Mouse (Mus musculus) T-helper 2 cell (primary cell): ENCODE measurements at regions not wholly inside any gene's neighbourhood (a gene's known extent, or its start where the extent isn't known, plus 50 kb on each side); places are given as distances from the start of the nearest gene placed in this dataset.
"Not testable (repeated sequence)": the region's sequence is repeated elsewhere in the genome, so short reads cannot be mapped to it uniquely, and the experiment has no call there.

ENCODE experiments used
- in situ Hi-C: fragments of 300-600 bp; cut with MboI, MseI; formaldehyde crosslinking; loops from one replicate; pipeline ENCODE4 v1.15.1; 2025; ENCODE audit warnings: high pct_unique_total_duplicates

GRCm38 (mm10) chr5:17176771-17177170, 196.2 kb upstream of the Speer4f2 start:
- in situ Hi-C loops = no loop called here

DNA sequence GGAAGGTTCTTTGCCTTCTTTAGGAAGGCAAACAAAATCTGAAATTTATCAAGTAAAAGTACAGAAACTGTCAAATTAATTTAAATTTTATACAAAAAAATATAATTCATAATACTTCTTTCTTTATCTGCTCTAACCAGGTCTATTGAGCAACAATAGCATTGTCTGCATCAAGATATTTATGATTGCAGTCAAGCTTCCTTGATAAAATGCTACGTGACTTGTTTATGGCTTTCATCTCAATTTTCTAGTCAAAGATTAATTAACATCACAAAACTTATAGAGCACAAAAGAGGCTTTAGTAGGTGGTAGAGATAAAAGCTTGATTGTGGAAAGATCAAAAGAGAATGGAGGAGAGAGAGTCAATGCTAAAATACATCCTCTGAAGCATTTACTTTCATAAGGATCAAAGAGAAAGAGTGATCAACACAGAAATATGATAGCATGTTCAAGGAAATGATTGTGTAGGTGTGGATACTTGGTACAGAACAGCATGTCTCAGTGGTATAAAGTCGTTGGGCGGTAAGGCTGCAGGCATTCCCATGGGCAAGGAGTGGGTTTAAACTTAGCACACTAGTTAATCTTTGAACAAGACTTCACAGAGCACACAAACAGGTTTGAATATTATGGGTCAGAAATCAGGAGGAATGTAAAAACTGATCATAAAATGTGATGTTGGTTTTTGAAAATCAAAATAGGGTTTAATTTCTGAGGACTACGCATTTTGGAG, 164.3 kb upstream of the Speer4f2 start:
- in situ Hi-C loops = no loop called here

DNA sequence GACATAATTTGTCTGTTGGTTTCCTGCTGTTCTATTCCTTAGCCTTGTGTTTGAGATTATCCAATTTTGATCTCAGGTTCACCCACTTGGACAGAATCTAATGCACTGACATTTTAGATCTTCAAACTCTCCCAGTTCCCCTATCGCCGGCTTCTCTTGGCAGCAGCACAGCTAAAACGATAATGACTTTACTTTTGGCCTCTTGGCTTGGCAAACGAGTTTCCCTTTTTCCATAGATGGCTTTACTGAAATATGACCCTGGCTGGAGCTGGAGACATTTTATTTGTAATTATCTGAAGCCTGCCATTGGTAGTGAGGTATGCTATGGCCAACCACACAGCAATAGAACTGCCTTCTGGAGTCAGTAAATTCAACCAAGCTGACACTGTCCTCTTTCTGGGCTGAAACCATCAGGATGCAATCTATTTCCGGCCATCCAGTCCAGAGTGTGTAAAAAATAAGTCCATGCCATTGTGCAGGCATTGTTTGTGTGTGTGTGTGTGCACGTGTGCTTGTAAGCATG, 162.2 kb upstream of the Speer4f2 start:
- in situ Hi-C loops = no loop called here

GRCm38 (mm10) chr5:17223542-17223941, 149.4 kb upstream of the Speer4f2 start:
- in situ Hi-C loops = not testable (repeated sequence)

- in situ Hi-C loops = no loop called here
Observed at GRCm38 (mm10) chr5:17247732-17248606, 125.0 kb upstream of the Speer4f2 start.

- in situ Hi-C loops = no loop called here
Observed at GRCm38 (mm10) chr5:17260541-17261325, 112.2 kb upstream of the Speer4f2 start.

GRCm38 (mm10) chr5:17262126-17262525, 110.9 kb upstream of the Speer4f2 start:
- in situ Hi-C loops = no loop called here

DNA sequence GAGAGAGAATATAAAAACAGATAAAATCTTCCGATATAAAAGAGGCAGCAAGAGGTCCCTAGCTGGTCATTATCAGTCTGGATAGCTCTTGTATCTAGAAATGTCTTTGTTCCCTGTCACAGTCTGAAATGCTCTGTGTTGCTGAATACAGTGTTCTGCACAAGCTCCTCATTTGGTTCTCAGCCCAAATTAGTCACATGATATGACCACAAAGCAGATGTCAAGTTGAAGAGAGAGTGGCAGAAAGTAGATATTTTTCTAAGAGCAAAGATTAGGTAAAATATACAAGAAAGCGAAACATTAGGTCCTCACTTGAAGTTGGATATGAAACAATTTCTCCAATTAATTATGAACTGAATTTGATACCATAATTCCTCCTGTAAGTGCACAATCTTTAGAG, 101.8 kb upstream of the Speer4f2 start:
- in situ Hi-C loops = no loop called here

- in situ Hi-C loops = no loop called here
Observed at GRCm38 (mm10) chr5:17271722-17272479, 101.1 kb upstream of the Speer4f2 start.

DNA sequence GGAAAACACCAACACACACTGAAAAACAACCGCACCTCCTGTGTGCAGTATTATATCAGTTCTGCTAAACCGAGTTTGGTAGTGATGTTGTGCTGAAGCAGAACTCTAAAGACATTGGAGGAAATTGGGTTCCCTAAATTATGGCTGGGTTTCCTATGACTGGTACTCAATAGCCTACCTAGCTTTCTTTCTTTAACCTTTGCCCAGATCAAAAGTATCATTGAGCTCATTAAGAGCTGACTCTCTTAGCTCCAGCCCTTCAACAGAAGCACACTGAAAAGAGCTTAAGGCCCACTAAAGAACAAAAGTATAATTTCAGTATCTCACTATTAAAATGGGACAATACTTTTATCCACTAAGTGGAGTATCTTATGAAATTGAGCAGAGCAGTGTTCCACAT, 97.6 kb upstream of the Speer4f2 start:
- in situ Hi-C loops = no loop called here

DNA sequence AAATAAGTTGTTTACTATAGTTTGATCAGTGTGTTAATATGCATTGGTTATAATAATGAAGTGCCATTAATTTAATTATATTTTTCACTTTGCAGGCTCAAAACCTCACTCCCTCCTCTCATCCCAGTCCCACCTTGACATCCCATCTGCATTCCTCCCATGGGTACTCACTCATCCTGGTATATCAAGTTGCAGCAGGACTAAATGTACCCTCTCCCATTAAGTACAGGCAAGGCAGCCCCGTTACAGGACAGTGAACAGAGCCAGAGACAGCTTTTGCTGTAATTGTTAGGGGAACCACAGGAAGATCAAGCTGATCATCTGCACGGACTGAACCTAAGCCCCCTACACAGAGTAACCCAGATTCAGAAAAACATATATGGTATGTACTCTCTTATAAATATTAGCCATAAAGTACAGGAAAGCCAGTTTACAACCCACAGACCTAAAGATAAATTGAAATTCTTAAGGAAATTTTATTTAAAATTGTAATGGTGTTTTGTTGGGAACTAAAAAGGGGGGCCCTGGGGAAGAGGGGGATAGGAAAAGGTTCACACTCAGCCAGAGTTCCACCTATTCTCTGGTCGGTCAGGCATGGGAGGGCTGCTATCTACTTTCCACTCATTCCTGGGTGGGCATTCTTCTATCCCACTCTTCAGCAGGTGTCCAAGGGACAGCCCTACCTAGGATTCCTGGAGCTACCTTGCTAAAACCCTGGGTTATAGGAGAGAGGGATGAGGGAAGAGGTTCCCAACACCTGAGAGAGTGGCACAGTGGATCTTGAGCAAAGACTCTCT, 96.0 kb upstream of the Speer4f2 start:
- in situ Hi-C loops = no loop called here

GRCm38 (mm10) chr5:17280203-17280602, 92.8 kb upstream of the Speer4f2 start:
- in situ Hi-C loops = no loop called here

DNA sequence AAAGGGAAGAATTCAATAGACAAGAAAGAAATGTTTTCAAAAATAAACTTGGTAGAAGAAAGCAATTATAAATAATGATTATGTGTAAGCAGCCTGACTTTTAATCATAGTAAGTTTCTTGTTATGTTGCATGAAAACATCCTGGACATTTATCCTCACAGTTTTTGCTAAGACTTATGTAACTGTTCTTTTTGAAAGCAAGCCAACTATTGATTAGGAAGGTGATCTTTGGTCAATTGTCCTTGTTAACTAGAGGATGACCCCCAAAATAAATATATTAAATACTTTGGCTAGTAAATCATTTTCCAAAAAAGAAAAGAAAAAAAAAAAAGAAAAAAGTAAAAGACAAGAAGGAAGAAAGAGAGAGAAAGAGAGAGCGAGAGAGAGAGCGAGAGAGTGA, 92.0 kb upstream of the Speer4f2 start:
- in situ Hi-C loops = no loop called here

DNA sequence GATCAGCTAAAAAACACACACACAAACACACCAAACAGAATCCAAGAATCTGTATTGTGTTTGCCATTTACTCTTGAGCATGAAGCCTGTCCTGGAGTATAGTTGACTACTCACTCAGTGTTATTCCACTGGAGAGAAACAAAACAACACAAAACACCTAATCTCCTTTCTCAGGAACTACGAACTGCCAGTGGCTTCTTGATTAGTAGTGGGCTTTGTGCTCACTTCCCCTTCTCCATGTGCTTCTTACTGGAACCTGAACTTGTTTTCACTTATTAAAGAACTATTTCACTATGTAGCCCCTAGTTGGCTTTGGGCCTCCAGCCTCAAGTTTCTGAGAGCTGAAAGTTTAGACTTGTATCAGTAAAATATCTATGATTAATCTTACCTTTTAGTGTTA, 84.0 kb upstream of the Speer4f2 start:
- in situ Hi-C loops = no loop called here

DNA sequence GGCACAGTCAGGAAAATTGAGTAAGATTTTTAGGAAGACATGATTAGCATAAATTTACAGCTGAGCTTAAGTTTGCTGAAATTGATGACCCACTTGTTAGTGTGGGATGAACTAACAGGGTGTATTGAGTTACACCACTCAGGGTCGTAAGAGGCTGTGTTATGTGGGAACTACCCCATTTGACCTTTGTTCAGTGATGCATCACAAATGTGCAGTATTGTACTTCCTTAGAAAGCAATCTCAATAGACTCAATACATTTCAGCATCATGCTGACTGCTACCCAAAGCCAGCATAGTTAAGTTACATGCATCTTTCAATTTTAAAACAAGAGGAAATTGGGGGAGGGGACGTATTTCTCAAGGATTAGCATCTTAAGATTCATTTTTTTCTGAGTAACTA, 80.4 kb upstream of the Speer4f2 start:
- in situ Hi-C loops = no loop called here

GRCm38 (mm10) chr5:17296571-17297035, 76.4 kb upstream of the Speer4f2 start:
- in situ Hi-C loops = no loop called here

GRCm38 (mm10) chr5:17299846-17300245, 73.1 kb upstream of the Speer4f2 start:
- in situ Hi-C loops = no loop called here

- in situ Hi-C loops = no loop called here
Observed at GRCm38 (mm10) chr5:17321501-17321900, 51.5 kb upstream of the Speer4f2 start.
